Mouse (Mus musculus): Measurements from ENCODE around the gene Tcp10a. TPM values are rescaled to one million over a fixed set of nuclear protein-coding genes. Genes with fewer than 3 reads are reported as not detected.
"Not testable (repeated sequence)": the region's sequence is repeated elsewhere in the genome, so short reads cannot be mapped to it uniquely, and the experiment has no call there.

The Tcp10a gene
- not detected for polyA plus RNA-seq (2017; shearing (Covaris generic))

GRCm38 (mm10) chr17:7324346-7324745 is at the start of gene Tcp10a:
Gene Tcp10a (plus strand): TSS chr17:7324646.
- not testable (repeated sequence) for ATAC-seq

GRCm38 (mm10) chr17:7278702-7279242 is 45.7 kb upstream of the Tcp10a start:
- no peak for ATAC-seq

GRCm38 (mm10) chr17:7279251-7279650 is 45.2 kb upstream of the Tcp10a start:
- no peak for ATAC-seq

GRCm38 (mm10) chr17:7284297-7284910 is 40.0 kb upstream of the Tcp10a start:
- no peak for ATAC-seq

DNA sequence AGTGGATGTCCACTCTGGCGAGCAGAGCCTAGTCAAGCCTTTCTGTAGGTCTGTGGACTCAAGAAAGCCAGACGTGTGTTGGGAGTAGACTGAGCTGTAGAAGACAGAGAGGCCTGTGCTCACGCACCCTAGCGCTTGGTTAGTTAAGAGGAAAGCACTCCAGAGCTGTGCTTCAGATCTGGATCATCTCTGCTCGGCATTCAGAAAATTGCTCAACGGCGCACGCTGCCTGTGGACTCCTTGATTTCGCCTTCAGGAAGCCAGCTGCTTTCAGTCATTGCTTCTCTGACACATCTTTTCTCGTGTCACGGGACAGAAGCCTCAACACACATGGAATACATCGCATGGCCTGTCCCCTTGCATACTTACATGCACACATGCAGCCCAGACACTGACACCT is 39.2 kb upstream of the Tcp10a start:
- ATAC-seq: no peak

- no peak for ATAC-seq
These were observed 37.9 kb upstream of the Tcp10a start for GRCm38 (mm10) chr17:7286422-7287050.

- ATAC-seq: no peak
These were observed 32.3 kb upstream of the Tcp10a start for GRCm38 (mm10) chr17:7292012-7292684.

- peak; percentile 23 for ATAC-seq
These were observed 17.9 kb upstream of the Tcp10a start for GRCm38 (mm10) chr17:7306278-7307196.

- not testable (repeated sequence) for ATAC-seq
These were observed 8.6 kb upstream of the Tcp10a start for GRCm38 (mm10) chr17:7315693-7316382.

- not testable (repeated sequence) for ATAC-seq
These were observed 4.7 kb upstream of the Tcp10a start for GRCm38 (mm10) chr17:7319789-7320188.

GRCm38 (mm10) chr17:7326415-7326814 is 2.0 kb downstream of the Tcp10a start:
- ATAC-seq: not testable (repeated sequence)

DNA sequence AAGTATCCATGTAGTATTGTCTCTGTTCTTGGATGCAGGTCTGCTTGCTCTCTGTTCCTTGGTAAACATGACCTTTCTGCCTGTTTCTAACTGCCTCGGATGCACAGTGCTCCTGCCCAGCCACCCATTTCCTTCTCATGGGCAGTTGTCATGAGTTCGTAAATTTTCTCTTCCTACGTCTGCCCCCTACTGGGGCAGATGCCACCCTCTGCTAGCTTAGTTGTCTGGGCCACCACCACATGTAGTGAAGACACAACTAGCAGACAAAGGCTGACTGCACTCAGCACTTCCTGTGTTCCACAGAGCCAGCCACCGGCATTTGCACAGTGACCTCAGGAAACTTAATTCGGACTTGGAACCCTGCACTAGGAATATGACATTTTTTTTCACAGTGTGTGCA is 8.3 kb downstream of the Tcp10a start:
- ATAC-seq: not testable (repeated sequence)

DNA sequence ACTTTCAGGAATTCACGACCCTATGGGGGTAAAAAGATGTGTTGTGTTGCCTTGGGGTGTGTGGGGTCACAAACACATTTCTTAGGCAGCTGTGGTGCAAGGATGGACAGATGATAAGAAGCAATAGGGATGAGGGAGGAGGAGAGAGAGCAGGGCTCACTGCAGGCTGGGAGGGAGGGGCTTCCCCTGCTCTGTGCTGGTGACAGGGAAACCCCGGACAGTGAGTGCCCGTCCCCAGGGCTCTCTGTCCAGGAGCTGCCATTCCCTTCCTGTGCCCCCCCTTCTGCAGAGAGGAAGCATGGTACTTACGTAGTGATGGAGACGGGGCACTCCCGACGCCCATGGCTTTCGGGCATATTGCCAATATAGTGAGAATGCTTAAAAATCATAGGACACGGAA is 12.9 kb downstream of the Tcp10a start:
- not testable (repeated sequence) for ATAC-seq

DNA sequence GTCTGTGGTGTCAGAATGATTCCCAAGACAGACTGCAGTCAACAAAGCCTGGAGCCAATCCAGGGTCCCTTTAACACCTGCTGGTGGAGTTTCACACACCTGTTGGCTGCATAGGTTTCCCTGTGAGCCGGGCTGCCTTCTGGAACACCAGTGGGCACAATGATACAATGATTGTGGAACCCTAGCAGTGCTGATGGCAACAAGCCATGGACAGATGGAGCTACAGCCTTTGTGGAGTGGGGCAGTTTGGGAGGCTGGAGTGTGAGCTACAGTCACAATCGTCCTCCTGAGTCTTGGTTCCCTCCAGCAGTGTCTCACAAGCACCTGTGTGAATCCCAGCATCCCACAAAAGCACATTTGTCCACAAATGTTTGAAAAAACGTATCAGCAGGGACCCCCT is 24.3 kb downstream of the Tcp10a start:
- ATAC-seq: not testable (repeated sequence)

- ATAC-seq: not testable (repeated sequence)
These were observed 28.1 kb downstream of the Tcp10a start, which contains the start of gene Ttll2 for GRCm38 (mm10) chr17:7352596-7352995. Gene Ttll2 (minus strand): TSS chr17:7352696.

DNA sequence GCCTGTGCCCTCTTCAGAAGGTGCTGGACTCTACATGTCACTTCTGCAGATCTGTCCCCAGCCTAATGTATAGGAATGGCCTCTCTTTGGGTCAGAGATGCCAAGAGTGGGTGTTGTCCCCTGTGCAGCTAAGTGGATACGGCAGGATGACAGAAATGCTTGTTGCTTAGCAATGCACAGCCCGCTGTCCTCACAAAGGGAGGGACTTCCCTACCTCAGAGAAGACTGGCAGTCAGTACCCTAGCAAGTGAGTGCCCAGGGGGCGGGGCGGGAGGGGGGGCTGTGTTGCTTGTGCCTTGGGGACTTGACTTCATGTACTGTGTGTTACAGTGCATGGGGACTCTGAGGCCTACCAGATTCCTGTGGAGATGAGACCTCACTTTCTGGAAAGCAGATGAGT is 35.4 kb downstream of the Tcp10a start:
- not testable (repeated sequence) for ATAC-seq

GRCm38 (mm10) chr17:7360749-7361465 is 36.5 kb downstream of the Tcp10a start:
- ATAC-seq: not testable (repeated sequence)

DNA sequence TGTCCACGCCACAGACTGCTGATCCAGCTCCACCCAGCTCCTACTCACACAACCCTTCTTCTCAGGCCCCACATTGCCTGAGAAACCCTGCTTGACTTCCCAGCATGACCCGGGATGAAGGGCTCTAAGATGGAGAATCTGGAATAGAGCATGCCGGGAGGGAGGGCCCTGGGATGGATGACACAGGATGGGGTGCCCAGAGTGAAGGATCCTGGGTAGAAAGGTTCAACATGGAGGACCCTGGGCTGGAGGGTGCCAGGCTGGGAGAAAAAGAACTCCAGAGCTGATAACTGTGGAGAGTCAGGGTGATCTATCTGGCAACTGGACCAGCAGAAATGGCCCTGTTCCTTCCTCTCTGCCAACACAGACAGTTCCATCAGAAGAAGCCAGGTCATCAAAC is 41.2 kb downstream of the Tcp10a start:
- not testable (repeated sequence) for ATAC-seq

GRCm38 (mm10) chr17:7366265-7366664 is 41.8 kb downstream of the Tcp10a start:
- not testable (repeated sequence) for ATAC-seq

- not testable (repeated sequence) for ATAC-seq
These were observed 42.4 kb downstream of the Tcp10a start for GRCm38 (mm10) chr17:7366676-7367374.
